Mouse (Mus musculus) gastrocnemius, postnatal 36 days (tissue): Measurements from ENCODE around the gene Hic1. TPM values are rescaled to one million over a fixed set of nuclear protein-coding genes. Genes with fewer than 3 reads are reported as not detected.
A peak's percentile ranks its signal among the peaks of the same experiment; 100 is the strongest.

Experiments
- DNase-seq, 2 experiments: peaks; one replicate each; pipeline ENCODE4 v3.0.0; 2022
- intact Hi-C: fragments of 180-260 bp; cut with DNase I; formaldehyde crosslinking; loops from one replicate; pipeline ENCODE4 v1.15.1; 2025
- total RNA-seq, 2 experiments: library from RNA; stranded (reverse); gene quantifications; 2 replicates each; pipeline ENCODE4 v1.2.3; 2021

The Hic1 gene
- total RNA-seq, 2 experiments from 2014 or later = 5.1 to 7.2 TPM

DNA sequence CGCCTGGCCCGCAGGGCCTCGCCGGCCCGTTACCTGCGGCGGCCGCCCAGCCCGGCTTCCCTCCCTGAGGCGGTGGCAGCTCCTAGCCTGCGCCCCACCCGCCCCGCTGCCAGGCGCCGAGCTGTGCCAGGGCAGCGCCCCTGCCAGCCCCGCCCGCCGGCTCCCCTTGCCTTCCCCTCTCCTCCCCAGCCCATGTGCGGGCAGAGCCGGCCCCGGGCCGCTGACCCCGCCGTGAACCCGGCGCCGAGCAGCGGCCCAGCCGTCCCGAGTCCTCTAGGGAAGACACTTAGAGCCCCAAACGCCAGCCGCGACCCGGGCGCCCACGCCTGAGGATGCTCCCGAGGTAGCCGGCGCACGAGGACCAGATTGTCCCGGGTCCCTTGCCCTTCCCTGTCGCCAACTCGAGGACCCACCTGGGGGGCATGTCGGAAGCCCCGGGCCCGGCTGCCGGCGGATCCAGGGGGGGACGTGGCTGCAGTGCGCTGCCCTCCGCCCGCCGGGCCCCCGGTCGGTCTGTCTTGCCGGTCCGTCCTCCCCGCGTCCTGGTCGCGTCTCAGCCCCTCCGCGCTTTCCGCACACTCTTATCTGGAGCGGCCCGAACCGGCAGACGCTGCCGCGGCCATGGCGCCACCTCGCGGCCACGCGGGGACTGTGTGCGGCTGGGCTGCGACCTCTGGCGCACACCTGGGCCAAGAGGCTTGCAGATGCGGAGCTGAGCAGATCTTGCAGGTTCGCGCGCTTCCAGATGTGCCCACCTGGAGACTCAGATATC, 543 bp downstream of the Hic1 start:
- peak; percentile 86 to 87 for DNase-seq
- intact Hi-C loops = loop anchor here (1.0 kb wide), 1 partner anchor 187 kb away; no protein-coding TSS in a partner anchor

DNA sequence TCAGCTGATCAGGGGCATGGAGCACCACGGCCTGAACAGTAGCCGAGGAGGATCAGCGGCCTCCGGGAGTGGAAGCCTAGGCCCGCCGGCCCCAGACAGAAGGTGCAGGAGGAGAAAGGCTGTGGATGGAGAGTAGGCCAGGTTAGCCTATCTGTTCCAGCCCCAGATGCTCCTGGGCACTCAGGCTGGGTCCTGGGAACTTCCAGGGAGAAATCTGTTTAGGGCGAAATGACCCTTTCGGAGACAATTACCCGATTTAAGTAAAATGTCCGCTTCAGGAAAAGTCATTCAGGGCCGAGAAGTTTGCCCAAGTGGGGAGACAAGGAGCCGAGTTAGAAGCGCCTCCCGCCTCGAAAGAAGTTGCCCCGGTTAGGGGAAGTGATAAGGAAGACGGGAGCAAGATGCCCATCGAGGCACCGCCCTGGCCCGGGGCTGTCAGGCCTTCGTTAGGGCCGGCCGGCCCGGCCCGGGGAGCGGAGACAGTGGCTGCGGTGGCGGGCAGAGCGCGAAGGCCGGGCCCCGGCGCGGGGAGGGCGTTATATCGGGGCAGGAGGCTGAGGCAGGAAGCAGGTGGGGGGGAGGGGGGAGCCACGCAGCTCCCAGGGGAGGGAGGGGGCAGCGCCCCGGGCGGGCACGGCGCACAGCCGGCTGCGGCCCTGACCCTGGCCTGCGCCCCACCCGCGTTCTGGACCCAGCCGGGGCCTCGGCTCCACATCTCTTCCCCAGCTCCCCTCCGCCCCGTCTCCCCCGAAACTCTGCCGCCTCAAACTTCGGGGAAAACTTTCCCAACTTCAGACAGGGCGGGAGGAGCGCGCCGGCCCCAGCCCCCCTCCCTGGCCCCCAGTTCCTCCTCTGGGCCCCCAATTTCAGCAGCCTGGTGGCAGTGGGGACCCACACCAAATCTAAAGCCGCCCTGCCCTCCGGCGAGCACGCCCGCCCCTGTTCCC, 1.4 kb downstream of the Hic1 start:
- DNase-seq = no peak
- intact Hi-C loops = no loop called here

DNA sequence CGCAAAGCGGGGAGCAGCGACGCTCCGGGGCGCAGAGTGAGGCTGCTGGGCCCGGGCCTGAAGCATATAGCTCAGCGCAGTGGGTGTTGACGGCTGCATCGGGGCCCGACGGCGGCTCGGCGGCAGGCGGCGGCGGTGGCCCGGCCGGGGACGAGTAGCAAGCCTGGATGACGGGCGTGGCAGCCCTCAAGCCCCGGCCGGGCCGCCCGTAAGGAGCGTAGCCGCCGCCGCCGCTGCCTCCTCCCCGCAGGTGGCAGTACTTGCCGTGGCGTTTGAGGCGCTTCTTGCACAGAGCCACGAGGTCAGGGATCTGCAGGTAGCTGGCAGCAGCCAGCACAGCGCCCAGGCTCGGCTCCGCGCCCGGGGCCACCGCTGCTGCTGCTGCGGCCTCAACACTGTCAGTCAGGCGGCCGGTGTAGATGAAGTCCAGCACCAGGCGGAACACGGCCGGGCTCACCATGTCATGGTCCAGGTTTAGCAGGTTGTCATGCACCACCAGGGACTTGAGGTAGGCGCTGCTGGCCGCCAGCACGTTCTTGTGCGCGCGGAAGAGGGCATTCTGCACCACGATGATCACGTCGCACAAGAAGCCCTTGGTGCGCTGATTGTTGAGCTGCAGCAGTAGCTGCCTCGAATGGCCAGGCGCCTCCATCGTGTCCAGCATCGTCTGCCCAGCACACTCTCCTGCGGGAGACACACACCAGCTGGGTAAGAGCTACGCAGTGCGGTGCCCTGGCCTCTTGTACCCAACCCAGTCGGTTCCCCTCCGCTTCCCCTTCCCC, 2.3 kb downstream of the Hic1 start:
- intact Hi-C loops = no loop called here
- peak in 1 of 2 experiments; percentile 58 for DNase-seq

DNA sequence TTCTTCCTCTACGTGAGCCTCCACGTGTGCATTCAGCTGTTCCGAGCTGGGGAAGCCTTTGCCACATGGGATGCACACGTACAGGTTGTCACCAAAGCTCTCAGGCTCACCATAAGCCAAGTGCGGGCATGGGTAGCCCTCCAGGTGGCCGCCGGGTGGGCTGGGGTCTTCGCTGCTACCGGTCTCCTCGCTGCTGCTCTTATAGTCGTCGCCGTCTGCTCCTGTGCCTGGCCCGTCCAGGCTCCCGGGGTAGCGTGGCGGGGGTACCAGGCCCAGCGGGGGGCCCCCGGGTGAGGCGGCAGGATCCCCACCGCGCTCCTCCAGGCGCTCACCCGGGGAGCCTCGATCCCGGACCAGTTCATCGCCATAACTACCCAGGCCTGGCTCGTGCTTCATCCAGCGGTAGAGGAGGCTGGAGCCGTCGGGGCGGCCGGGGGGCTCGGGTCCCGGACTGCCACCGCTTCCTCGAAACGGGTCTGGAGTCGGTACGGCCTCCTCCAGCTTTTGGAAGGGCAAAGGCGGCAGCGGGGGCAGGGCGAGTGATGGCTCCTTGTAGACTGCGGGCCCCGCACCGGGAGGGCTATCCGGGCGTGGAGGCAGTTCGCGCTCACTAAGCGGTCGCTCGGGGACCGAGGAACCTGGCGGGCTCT, 3.0 kb downstream of the Hic1 start:
- intact Hi-C loops = no loop called here
- DNase-seq = peak in 1 of 2 experiments; percentile 59

DNA sequence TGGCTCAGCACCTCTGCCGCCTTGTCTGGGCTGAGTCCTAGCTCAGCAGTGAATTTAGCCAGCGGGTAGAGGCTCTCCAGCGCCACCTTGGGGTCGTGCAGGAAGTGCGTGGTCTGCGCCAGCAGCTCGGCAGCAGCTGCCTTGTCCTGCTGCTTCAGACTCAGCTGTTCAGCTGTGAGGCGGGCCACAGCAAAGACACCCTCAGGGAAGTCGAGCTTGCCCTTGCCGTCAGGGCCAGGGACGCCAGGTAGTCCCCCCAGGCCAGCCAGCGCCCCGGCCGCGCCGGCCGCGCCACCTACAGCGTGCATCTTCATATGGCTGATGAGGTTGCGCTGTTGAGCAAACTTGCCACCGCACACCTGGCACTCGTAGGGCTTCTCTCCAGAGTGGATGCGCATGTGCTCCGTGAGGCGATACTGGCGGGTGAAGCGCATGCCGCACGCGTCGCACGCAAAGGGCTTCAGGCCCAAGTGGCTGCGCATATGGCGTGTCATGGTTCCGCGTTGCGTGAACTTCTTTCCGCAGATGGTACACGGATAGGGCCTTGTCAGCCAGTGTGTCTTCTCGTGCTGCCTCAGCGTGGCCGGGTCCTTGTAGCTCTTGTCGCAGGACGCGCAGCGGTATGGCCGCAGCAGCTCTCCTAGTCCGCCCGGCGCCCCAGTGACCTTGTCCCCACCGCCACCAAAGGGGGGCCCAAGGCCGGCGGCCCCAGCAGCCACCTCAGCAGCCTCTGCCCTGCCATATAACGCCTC, 3.7 kb downstream of the Hic1 start:
- peak; percentile 82 to 88 for DNase-seq
- intact Hi-C loops = loop anchor here (1.0 kb wide), 1 partner anchor 184 kb away; no protein-coding TSS in a partner anchor

DNA sequence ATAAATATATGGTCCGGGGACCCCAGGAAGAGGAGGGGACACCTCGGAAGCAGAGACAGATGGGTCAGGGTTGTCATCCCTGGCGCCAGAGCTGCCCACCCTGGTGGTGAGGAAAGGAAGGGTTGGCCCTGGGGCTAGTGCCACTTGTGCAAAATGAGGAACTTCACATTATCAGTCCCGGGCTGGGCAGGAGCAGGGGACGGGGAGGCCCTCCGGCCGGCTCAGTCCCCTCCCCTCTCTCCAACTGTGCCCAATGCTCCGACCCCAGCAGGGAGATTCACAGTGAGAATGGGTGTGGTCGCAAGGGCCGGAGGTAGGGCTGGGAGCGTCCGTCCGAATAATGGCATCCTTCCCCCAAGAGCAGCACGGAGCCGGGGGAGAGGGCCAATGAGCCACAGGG, 4.6 kb downstream of the Hic1 start:
- intact Hi-C loops = loop anchor here (1.0 kb wide), 1 partner anchor 183 kb away; no protein-coding TSS in a partner anchor
- DNase-seq = peak in 1 of 2 experiments; percentile 26

DNA sequence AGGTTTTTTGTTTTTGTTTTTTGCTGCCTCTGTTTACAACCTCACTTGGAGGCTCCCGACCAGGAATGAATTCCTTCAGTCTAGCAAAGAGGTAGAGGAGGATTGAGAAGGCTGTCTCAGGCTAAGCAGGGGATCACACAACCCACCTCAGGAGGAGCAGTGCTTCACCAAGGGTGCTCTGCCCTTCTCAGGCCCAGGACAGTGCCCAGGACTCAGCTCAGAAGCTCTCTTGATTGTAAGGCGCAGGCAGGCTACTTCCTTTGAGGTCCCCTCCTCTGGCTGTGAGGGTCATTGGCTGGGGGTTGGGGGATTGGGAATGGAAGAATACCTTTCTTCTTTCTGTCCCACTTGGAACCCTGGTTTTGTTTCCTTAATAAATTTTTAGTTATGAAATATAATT, 5.3 kb downstream of the Hic1 start:
- no peak for DNase-seq
- intact Hi-C loops = no loop called here

DNA sequence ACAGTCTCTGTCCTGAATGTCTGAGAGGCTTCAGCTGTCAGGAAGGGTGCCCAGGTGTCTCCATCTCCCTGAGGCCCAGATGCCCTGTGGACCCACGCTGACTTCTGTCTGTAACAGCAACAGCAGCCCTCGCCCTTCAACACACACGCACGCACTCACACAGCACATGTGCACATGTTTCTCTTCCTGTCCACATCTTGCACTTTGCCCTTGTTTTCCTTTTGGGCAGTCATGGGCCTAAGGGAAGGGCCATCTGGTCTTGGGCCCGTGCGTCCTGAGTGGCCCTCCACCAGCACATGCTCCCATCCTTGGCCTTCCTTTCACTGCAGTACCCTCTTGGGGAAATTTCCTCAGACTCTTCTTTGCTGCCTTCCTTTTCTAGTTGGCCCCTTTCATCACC, 5.9 kb downstream of the Hic1 start:
- intact Hi-C loops = no loop called here
- peak in 1 of 2 experiments; percentile 25 for DNase-seq

DNA sequence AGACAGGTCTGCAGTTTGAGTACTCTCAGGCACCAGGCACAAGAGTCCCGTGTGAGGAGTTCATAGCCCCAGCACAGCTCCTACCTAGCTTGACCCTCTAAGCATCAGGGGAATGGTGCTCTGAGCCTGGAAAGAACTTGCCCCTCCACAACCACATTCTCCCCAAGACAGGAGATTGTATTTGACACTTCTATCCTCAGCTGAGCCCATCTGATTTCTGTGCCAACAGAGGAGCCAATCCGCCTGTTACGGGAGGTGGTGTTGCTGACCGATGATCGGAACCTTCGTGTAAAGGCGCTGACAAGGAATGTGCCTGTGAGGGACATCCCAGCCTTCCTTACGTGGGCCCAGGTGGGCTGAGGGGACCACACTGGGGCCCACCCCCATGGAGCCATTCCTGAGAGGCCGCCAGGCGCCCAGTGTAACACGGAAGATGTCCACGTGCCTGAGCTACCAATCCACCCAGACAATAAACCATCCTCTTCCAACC, 6.7 kb downstream of the Hic1 start:
- intact Hi-C loops = no loop called here

DNA sequence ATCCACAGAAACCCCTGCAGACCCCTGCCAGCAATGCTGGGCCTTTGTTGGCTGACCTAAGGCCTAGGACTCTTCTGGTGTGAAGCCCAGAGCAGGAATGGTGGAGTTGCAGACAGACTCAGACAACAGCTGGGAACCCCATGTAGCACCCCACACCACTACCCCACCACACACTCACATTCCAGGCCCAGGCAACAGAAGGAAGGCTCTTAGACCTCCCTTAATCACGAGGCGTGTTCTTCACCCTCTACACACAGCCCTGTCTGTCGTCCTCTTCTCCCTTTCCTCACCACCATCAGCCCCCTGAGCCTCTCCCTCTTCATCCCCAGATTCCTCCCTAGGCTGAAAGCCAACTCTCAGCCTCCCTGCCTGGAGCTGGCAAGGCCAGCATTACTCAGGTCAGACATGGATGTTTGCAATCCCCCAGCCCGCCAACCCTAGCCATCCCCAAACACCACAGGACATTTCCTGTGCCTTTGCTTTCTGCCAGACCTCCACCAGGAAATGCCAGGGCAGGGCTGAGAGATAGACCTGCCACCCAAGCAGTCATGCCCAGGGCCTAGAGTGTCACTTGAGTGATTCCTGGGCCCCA, 7.8 kb downstream of the Hic1 start:
- intact Hi-C loops = no loop called here
- peak in 1 of 2 experiments; percentile 16 for DNase-seq

More for the DNA sequence above, 6.7 kb downstream of the Hic1 start:
- no peak for DNase-seq

DNA sequence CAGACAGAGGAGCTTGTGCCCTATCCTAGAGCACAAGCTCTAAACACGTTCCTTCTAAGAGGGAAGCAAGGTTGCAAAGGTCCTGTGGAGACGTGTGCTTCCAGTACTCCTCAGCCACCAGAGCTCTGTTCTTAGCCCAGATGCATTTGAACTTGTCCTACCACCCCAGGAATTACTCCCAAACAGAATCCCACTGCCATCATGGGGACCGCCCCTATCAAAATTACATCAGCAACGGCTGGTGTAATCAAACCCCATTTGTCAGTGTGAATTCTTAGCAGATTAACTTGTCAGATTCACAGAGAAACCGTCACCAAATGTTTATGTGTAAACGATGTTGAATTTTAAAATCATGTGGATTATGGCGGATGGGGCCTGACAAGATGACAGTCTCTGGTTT, 8.4 kb downstream of the Hic1 start:
- intact Hi-C loops = no loop called here
- DNase-seq = no peak

DNA sequence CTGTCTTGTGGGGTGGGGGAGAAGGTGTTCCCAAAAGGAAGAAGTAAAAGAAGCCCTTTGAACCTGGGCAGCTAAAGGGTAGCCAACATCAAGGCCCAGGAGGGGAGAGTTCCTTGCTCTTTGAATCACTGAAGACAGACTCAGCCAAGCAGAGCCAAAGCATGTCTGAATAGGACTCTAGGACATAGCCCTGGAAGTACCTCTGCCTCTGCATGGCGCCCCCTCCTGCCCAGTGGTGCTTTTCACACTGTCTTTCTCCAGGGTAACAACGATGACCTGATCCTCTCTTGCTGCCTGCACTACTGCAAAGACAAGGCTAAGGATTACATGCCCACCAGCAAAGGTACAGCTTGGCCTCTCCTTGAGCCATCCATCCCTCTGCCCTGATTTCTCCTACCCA, 9.8 kb downstream of the Hic1 start:
- DNase-seq = peak; percentile 62 to 67
- intact Hi-C loops = no loop called here

DNA sequence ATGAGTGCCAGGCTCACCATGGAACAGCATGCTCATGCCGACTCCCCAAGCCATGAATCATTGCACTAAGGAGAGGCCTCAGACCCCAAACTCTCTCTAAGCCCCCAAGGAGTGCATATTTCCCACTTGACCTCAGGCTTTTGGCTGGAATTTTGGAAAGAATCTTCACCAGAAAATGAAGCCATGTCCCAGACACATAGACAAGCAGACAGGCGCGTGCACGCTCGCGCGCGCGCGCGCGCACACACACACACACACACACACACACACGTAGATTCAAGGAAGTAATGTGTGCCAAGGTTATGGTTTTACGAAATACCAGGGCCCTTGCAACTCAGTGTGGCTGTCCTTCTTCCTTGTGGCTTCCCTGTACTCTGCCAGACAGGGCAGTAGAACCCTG, 10.9 kb downstream of the Hic1 start:
- peak in 1 of 2 experiments; percentile 18 for DNase-seq
- intact Hi-C loops = no loop called here

DNA sequence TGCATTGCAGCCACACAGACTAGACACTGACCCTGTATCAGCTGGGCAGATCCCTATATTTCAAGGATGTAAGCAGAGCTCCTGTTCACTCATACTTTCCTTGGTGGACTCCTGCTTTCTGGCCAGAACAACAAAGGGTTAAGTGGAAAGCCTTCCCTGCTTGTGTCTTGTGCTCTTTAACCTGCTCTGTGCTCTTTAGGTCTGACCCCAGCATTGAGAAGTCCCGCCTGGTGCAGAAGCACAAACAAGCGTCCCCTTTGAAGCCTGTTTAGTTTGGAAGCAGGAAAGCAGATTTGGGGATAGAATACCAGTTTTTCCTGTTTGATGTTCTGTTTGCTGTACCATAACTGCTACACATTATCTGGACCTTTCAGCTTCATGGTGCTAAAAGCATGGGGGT, 11.4 kb downstream of the Hic1 start:
- no peak for DNase-seq

DNA sequence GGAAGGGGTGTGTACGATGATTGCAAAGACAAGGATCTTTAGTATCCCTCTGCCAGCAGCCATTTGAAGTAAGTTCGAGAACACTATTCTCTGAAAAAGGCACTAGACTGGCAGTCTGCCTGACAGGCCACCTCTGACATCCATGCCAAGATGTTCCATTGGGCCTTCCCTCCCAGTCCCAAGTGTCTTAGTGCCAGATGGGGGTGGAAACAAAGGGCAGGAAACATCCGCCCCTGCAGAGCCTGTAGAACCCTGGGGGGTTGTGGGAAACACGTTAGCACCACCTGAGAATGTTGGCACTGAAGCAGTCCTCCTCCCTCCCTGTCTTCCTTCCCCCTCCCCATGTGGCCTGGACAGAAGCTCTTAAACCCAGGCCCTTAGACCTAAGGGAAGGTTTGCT, 12.3 kb downstream of the Hic1 start:
- intact Hi-C loops = no loop called here
- peak in 1 of 2 experiments; percentile 18 for DNase-seq

More for the DNA sequence above, 11.4 kb downstream of the Hic1 start:
- intact Hi-C loops = no loop called here

DNA sequence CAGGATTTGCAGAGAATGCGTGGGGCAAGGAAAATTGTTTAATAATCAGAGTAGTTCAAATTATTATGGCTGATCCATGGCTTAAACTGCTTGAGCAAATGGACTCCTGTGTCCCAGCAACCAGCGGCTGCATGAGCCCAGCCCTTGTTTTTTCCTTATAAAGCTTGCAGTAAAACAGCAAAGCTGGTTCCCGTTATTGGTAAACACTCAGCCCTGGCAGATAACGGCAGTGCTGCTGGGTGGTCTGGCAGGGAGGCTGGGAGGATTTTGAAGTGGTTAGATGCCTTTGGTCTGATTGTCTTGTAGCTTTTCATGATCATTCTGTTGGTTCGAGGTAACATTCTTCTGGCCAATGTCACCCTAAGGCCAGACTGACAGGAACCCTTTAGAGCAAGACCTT, 12.9 kb downstream of the Hic1 start:
- intact Hi-C loops = no loop called here

DNA sequence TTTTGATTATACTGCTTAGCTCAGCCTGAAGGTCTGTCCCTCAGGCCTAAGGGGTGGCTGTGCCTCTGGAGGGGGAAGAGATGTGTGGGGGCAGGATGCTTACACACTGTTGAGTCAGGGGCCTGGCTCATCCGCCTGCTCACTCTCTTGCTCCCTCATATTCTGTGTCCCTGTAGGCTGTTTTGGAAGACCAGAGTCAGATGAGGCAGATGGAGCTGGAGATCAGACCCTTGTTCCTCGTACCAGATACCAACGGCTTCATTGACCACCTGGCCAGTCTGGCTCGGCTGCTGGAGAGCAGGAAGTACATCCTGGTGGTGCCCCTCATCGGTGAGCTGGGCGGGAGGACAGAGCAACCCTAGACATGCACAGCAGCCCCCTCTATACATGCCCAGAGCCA, 13.3 kb downstream of the Hic1 start:
- DNase-seq = peak in 1 of 2 experiments; percentile 14
- intact Hi-C loops = no loop called here

More for the DNA sequence above, 12.9 kb downstream of the Hic1 start:
- DNase-seq = peak in 1 of 2 experiments; percentile 20

DNA sequence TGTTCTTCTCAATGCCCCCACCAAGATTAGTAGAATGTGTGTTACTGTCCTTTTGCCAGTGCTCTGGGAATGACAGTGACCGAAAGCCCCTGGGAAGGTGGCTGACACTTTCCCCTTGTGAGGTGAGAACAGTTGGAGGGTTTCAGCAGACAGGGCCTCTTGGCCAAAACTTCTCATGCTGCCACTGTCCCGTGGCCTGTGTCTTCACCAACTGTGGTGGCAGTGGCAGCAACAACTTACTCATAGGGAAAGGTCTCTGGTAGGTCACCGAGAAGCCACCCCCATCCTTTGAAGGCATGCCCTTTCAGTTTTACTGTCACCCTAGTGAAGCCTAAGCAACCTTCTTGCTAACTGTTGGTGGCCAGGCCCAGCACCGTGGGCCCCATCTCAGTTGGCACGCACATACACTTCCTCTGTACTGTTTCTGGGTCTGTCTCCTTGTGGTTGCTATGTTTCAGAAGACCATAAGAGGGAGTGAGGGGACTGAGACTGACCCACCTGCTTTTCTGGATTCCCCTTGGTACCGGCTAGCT, 15.2 kb downstream of the Hic1 start:
- DNase-seq = no peak
- intact Hi-C loops = no loop called here
